Mouse (Mus musculus) retina, postnatal 1 day (tissue): Measurements from ENCODE around the gene Vars.
"Not testable (repeated sequence)": the region's sequence is repeated elsewhere in the genome, so short reads cannot be mapped to it uniquely, and the experiment has no call there.

Source experiments
- DNase-seq: peaks from one replicate; pipeline ENCODE4 v3.0.0-alpha.2; 2012

Vars gene

GRCm38 (mm10) chr17:35004075-35004717, 3.4 kb downstream of the Vars start:
- no peak for DNase-seq

- no peak for DNase-seq
Measured at GRCm38 (mm10) chr17:35005158-35005557, 4.4 kb downstream of the Vars start.

DNA sequence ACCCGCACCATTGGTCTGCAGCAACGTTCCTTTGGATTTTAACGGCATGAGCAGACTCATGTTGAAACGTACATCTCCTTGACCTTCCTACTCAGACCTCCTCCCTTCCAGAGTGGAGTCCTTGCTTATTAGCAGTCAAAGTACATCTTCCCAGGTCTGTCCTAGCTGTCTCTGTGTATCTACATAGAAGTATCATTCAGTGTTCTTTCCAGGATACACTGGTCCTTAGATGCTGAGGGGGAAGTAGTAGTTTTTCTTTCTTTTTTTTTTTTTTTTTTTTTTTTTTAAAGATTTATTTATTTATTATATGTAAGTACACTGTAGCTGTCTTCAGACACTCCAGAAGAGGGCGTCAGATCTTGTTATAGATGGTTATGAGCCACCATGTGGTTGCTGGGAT, 5.1 kb downstream of the Vars start:
- not testable (repeated sequence) for DNase-seq

GRCm38 (mm10) chr17:35007387-35007991, 6.7 kb downstream of the Vars start:
- DNase-seq, result no peak

- DNase-seq, result no peak
Measured at GRCm38 (mm10) chr17:35009586-35009985, 8.8 kb downstream of the Vars start.

GRCm38 (mm10) chr17:35011440-35011839, 10.7 kb downstream of the Vars start:
- no peak for DNase-seq

DNA sequence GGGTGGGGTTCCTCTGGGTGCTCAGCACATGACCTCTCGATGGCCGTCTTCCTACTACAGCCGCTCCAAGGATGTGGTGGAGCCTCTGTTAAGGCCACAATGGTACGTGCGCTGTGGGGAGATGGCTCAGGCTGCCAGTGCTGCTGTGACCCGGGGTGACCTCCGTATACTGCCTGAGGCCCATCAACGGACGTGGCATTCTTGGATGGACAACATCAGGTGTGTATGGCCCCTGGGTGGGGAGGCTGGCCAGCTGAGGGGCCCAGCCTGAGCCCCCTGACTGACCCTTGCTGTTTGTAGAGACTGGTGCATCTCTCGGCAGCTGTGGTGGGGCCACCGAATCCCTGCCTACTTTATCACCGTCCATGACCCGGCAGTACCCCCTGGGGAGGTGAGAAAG, 11.6 kb downstream of the Vars start:
- DNase-seq, result no peak

- DNase-seq, result no peak
Measured at GRCm38 (mm10) chr17:35013221-35013620, 12.4 kb downstream of the Vars start.

DNA sequence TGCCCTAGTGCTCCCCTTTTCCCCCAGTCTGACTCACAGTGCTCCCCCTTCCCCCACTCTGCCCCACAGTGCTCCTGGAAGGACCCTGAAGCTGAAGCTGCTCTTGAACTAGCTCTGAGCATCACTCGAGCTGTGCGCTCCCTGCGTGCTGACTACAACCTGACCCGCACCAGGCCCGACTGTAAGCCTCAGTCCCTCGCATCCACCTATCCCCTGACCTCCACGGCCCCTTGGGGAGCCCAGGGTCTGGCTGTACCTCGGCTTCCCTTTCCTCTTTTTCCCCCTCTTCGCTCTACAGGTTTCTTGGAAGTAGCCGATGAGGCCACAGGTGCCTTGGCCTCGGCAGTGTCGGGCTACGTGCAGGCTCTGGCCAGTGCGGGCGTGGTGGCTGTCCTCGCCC, 14.5 kb downstream of the Vars start:
- DNase-seq, result no peak

DNA sequence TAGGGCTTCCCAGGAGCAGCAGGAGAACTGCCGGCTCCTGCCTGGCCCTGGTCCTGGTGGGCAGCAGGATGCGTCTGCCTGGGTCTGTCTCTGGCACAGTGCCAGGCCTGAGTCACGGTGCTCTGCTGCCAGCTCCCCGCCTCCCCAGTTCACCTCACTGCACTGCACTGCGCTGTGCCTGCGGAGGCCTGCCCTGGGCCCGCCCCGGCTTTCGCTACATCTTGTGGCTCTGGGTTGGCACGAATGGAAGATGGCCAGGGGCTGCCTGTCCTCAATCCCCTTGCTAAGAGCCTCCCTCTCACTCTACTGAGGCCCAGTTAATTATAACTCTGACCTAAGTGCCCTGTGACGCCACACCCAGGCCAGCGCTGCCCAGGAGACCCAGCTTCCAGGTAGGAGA, 15.6 kb downstream of the Vars start, which contains the start of gene Vwa7:
Gene Vwa7 (plus strand): TSS at position 204 of the 400 bp plus-strand sequence.
- peak; percentile 70 for DNase-seq

DNA sequence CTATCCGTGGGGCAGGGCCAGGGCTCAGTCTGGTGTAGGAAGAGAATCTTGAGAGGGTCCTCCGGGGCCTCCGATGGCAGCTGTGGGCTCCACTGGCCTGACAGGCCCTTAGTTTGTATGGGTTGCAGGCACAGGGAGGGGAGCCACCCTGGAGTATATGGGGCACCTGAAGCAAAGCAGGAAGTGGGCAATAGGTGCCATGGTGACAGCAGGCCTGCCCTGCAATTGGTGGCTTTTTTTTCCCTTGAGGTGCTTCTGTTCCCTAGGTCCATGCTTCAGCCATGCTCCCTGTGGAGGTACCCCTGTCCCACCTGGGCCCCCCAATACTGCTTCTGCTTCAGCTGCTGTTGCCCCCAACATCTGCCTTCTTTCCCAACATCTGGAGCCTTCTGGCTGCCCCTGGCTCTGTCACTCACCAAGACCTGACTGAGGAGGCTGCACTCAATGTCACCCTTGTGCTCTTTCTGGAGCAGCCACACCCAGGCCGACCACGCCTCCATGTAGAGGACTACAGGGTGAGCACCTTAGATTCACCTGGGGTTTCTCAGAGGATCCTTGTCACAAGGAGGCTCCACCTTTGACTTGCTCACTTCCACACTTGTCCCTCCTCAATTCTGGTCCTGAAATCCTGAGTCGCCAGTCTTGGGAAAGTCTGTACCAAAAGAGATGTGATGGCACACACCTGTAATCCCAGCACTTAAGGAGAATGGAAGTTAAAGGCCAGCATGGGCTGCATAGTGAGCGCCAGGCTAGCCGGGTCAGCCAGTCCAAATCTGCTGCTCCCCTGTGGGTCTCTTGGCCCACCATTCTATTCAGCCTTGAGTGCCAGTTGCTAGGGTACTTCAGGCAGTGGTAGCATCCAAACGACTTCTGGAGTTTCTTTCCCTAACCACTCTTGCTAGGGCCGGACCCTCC, 16.3 kb downstream of the Vars start:
- DNase-seq, result no peak

- no peak for DNase-seq
Measured at GRCm38 (mm10) chr17:35017706-35018030, 16.9 kb downstream of the Vars start.

- no peak for DNase-seq
Measured at GRCm38 (mm10) chr17:35018171-35018570, 17.4 kb downstream of the Vars start.

DNA sequence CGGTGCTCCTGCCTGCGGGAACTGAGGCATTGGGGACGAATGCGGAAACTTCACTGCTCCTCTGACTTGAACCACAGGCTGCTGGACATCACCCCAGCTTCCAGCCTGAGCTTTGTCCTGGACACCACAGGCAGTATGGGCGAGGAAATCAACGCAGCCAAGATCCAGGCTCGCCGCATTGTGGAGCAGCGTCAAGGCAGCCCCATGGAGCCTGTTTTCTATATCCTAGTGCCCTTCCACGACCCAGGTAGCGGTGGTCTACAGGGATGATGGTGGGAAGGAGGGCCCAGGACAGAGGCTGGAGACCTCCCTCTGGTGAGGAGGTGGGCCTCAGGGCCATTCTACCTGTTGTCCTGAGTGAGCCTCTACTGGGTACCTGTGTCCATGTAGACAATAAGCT, 19.1 kb downstream of the Vars start:
- no peak for DNase-seq

DNA sequence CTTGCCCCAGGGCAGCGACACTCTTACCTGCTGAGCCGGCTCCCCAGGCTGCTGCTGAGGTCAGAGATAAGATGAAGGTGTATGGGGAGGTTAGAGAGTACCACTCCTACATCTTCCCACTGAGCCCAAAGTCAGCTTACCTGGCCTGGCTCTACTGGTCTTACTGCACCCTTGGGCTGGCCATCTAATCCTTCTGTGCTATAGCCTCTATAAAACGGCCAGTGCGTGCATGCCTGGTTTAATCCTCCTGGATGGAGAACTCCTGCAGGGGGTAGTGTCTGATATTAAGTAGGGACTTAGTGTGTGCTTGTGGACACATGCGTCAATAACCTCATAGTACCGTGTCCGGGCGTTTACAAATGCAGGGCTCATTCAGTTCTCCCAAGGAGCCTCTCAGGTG, 19.8 kb downstream of the Vars start:
- DNase-seq, result no peak

DNA sequence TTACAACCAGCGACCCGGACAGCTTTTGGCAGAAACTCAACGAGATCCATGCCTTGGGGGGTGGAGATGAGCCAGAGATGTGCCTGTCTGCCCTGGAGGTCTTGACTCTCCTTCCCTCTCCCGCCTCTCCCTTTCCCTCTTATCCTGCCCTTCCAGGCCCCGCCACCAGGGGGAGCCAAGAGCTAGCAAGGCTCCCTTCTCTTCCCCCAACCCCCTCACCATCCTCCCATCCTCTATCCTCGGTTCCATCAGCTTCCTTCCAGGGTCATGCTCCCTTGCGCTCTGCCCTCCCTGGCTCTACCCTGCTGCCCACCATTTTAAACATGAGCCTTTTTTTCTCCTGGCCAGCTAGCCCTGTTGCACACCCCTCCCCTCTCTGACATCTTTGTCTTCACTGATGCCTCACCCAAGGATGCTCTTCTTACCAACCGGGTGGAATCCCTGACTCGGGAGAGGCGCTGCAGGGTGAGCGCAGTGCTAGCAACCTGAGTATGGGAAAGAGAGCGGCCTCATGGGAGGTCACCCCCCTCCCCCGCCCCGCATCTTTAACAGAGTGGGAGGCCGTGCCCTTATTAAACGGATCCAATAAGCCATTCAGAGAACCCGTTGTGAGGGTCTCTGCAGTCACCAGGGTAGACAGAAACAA, 20.5 kb downstream of the Vars start:
- peak; percentile 94 for DNase-seq

GRCm38 (mm10) chr17:35021842-35022477, 21.2 kb downstream of the Vars start:
- DNase-seq, result no peak

DNA sequence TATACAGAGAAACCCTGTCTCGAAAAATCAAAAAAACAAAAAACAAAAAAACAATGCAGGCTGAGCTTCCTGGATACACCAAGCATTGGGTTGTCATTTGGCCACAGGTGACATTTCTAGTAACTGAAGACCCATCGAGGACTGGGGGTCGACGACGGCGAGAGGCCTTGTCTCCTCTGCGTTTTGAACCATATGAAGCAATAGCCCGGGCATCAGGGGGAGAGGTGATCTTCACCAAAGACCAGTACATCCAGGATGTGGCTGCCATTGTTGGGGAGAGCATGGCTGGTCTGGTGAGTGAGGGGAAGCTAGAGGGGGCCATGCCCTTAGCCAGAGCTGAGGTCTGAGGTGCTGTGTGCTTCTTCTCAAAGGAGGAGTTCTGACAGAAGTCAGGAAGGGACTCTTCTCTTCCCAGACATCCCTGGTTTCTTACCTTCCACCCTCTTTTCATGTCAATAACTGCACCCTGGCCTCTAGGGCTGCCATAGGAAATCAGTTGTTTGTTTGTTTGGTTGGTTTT, 21.8 kb downstream of the Vars start:
- DNase-seq, result no peak

- no peak for DNase-seq
Measured at GRCm38 (mm10) chr17:35023221-35023620, 22.4 kb downstream of the Vars start.

- no peak for DNase-seq
Measured at GRCm38 (mm10) chr17:35023756-35024155, 23.0 kb downstream of the Vars start.

- no peak for DNase-seq
Measured at GRCm38 (mm10) chr17:35024261-35024660, 23.5 kb downstream of the Vars start.

- DNase-seq, result no peak
Measured at GRCm38 (mm10) chr17:35024691-35025488, 24.1 kb downstream of the Vars start.
